Mouse (Mus musculus): ENCODE results near the gene H2afv.

DNA sequence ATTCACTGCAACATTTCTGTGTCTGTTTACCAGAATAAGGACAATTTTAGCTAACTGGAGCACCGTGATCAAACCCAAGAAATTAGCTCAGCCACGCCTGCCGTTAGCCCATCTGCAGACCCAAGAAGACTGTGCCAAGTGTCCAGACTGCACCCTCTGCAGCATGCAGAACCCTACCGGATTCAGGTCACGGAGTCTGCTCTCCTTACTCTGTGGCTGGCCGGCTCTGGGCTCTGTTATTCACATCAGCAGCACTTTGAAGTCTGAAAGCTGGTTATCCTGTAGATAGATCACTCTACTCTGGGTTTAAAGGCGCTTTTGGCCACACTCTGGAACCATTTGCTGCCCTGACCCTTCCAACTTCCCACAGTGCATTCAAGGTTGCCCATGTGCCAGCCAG is 35.9 kb upstream of the H2afv start:
- TF ChIP-seq POLR2A (IDR thresholded peaks at IDR 0.05; ENCODE audit: low read depth, low read length) (no peak), CTCF (IDR thresholded peaks at IDR 0.05; ENCODE audit: extremely low read depth, insufficient read depth, insufficient read length, insufficient replicate concordance) (no peak)

Data from spleen, adult 2 months (tissue).